Mouse (Mus musculus) frontal cortex, postnatal 25 days (tissue): ENCODE measurements around the gene Rnf26.
"Not testable (repeated sequence)": the region's sequence is repeated elsewhere in the genome, so short reads cannot be mapped to it uniquely, and the experiment has no call there.

ENCODE experiments used
- DNase-seq, 2 experiments: peaks; one replicate each; pipeline ENCODE4 v3.0.0; 2022; ENCODE audit warnings: low spot score in 2 of 2

Rnf26 gene

GRCm38 (mm10) chr9:44125026-44125425, 11.7 kb upstream of the Rnf26 start:
- no peak for DNase-seq

GRCm38 (mm10) chr9:44124317-44124716, 11.0 kb upstream of the Rnf26 start:
- no peak for DNase-seq

- DNase-seq = no peak
Measured at GRCm38 (mm10) chr9:44119948-44120465, 6.7 kb upstream of the Rnf26 start.

GRCm38 (mm10) chr9:44119011-44119410, 5.7 kb upstream of the Rnf26 start:
- DNase-seq = no peak

GRCm38 (mm10) chr9:44116182-44116581, 2.9 kb upstream of the Rnf26 start:
- DNase-seq = no peak

GRCm38 (mm10) chr9:44115599-44115998, 2.3 kb upstream of the Rnf26 start:
- no peak for DNase-seq

GRCm38 (mm10) chr9:44114453-44114852, 1.1 kb upstream of the Rnf26 start:
- DNase-seq = no peak

GRCm38 (mm10) chr9:44111909-44112308, 1.4 kb downstream of the Rnf26 start:
- not testable (repeated sequence) for DNase-seq

- peak; percentile 75 to 78 for DNase-seq
Measured at GRCm38 (mm10) chr9:44109360-44110095, 3.8 kb downstream of the Rnf26 start.

- no peak for DNase-seq
Measured at GRCm38 (mm10) chr9:44108269-44109055, 4.9 kb downstream of the Rnf26 start.

- no peak for DNase-seq
Measured at GRCm38 (mm10) chr9:44107557-44108179, 5.6 kb downstream of the Rnf26 start.

- peak in 1 of 2 experiments; percentile 58 for DNase-seq
Measured at GRCm38 (mm10) chr9:44107110-44107509, 6.2 kb downstream of the Rnf26 start, which contains the start of gene C1qtnf5. C1qtnf5 (plus strand) TSS chr9:44107245.

GRCm38 (mm10) chr9:44106596-44106995, 6.7 kb downstream of the Rnf26 start:
- DNase-seq = no peak

GRCm38 (mm10) chr9:44106182-44106581, 7.1 kb downstream of the Rnf26 start:
- no peak for DNase-seq

GRCm38 (mm10) chr9:44105781-44106180, 7.5 kb downstream of the Rnf26 start:
- DNase-seq = no peak

GRCm38 (mm10) chr9:44104881-44105280, 8.4 kb downstream of the Rnf26 start:
- DNase-seq = no peak

GRCm38 (mm10) chr9:44101490-44101889, 11.8 kb downstream of the Rnf26 start, which contains the start of gene Mfrp:
Mfrp (plus strand) TSS chr9:44101729.
- no peak for DNase-seq

GRCm38 (mm10) chr9:44096536-44096935, 16.8 kb downstream of the Rnf26 start:
- peak in 1 of 2 experiments; percentile 45 for DNase-seq

GRCm38 (mm10) chr9:44095781-44096180, 17.5 kb downstream of the Rnf26 start:
- no peak for DNase-seq

GRCm38 (mm10) chr9:44094737-44095136, 18.6 kb downstream of the Rnf26 start:
- DNase-seq = no peak

- DNase-seq = peak; percentile 57 to 74
Measured at GRCm38 (mm10) chr9:44093612-44094503, 19.5 kb downstream of the Rnf26 start.
